Mouse (Mus musculus) T-helper 1 cell (primary cell): ENCODE data around the gene Rhag.

Source experiments
- in situ Hi-C: fragments of 300-600 bp; cut with MboI, MseI; formaldehyde crosslinking; loops from one replicate; pipeline ENCODE4 v1.15.1; 2025; ENCODE audit warnings: high pct_unique_total_duplicates

Rhag gene

GRCm38 (mm10) chr17:40873582-40874011 lies 62.7 kb downstream of the Rhag start:
- in situ Hi-C loops: no loop called here

- in situ Hi-C loops: no loop called here
Measured at GRCm38 (mm10) chr17:40874701-40875100, 63.8 kb downstream of the Rhag start.

GRCm38 (mm10) chr17:40875568-40875967 lies 64.6 kb downstream of the Rhag start:
- in situ Hi-C loops: no loop called here

GRCm38 (mm10) chr17:40877741-40878140 lies 66.8 kb downstream of the Rhag start:
- in situ Hi-C loops: no loop called here

- in situ Hi-C loops: no loop called here
Measured at GRCm38 (mm10) chr17:40879528-40879923, 68.6 kb downstream of the Rhag start.

GRCm38 (mm10) chr17:40879924-40880691 lies 69.2 kb downstream of the Rhag start, which contains the start of gene 9130008F23Rik:
Gene 9130008F23Rik, minus strand, starts transcription at chr17:40880559.
- in situ Hi-C loops: no loop called here

GRCm38 (mm10) chr17:40882172-40882571 lies 71.2 kb downstream of the Rhag start:
- in situ Hi-C loops: no loop called here

GRCm38 (mm10) chr17:40885155-40885554 lies 74.2 kb downstream of the Rhag start:
- in situ Hi-C loops: no loop called here

- in situ Hi-C loops: no loop called here
Measured at GRCm38 (mm10) chr17:40887849-40888536, 77.1 kb downstream of the Rhag start.
